Mouse (Mus musculus) small intestine, adult 2 months (tissue): ENCODE results near the gene Uap1. TPM values are rescaled to one million over a fixed set of nuclear protein-coding genes. Genes with fewer than 3 reads are reported as not detected.

Experiments
- H3K27ac ChIP-seq: fragments of 200-500 bp; 2 replicates; pipeline ENCODE4 v1.5.1; 2012; ENCODE audit warnings: low read depth, low read length, control low read depth, inconsistent platforms; ENCODE audit not compliant: insufficient read depth
- H3K27me3 ChIP-seq: fragments of 200-500 bp; 2 replicates; pipeline ENCODE4 v1.6.1; 2012; ENCODE audit warnings: mild to moderate bottlenecking, moderate library complexity, low read length, inconsistent platforms; ENCODE audit not compliant: control insufficient read depth, insufficient read depth
- H3K36me3 ChIP-seq: fragments of 200-500 bp; 2 replicates; pipeline ENCODE4 v1.6.1; 2012; ENCODE audit warnings: mild to moderate bottlenecking, low read length, control low read depth, inconsistent platforms; ENCODE audit not compliant: control insufficient read depth, insufficient read depth
- H3K4me1 ChIP-seq: fragments of 200-500 bp; 2 replicates; pipeline ENCODE4 v1.6.1; 2012; ENCODE audit warnings: low read length, inconsistent platforms, mixed read lengths; ENCODE audit not compliant: control insufficient read depth, insufficient read depth, insufficient read length
- H3K4me3 ChIP-seq: fragments of 200-500 bp; 2 replicates; pipeline ENCODE4 v1.5.1; 2012; ENCODE audit warnings: low read depth, mild to moderate bottlenecking, control low read depth, inconsistent platforms, low read length, moderate library complexity
- CTCF ChIP-seq: fragments of 200-500 bp; IDR thresholded peaks from 2 replicates; pipeline ENCODE4 v1.5.1; 2012; ENCODE audit warnings: low read depth, mild to moderate bottlenecking, control low read depth, inconsistent platforms, low read length, moderate library complexity, mixed read lengths; ENCODE audit not compliant: insufficient replicate concordance, insufficient read length; ENCODE audit errors: extremely low read depth
- POLR2A ChIP-seq: fragments of 200-500 bp; IDR thresholded peaks from 2 replicates; pipeline ENCODE4 v1.6.1; 2012; ENCODE audit warnings: low read depth, mild to moderate bottlenecking, control low read depth, inconsistent platforms, low read length, moderate library complexity
- WGBS: fragments of 180-500 bp; shearing (Covaris S2); methylation state at CpG from one replicate; pipeline ENCODE4 v1.1.7; 2018; 5-methylcytosine and 5-hydroxymethylcytosine counted together
- polyA plus RNA-seq: library from polyadenylated mRNA; depleted of rRNA; stranded (reverse); fragments of >200 nt; gene quantifications from 2 replicates; pipeline ENCODE4 v1.2.3, GENCODE M21; 2012

Uap1 gene
- polyA plus RNA-seq, 1 experiment: 15.1 TPM

DNA sequence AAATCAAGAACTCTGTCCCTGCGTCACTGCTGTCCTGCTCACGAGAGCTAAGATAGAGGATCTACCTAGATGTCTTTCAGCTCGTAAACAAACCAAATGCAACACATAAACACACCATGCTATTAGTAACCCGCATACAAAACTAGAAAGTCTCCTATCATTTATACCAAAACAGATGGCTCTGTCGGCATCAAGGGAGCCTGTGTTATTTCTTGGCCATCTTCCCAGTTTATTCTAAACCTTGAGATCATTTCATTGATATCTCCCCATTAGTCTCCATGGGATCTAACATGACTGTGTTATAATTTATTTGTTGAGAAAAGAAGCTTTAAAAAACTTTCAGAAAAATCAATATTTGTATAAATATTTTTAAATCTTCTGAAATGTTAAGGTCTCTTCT is 19.0 kb downstream of the Uap1 start:
- no peak overlapping the region for H3K27ac ChIP-seq
- TF ChIP-seq CTCF (no peak), POLR2A (no peak)
- peaks cover 3% of the 10 kb centered on the region; the same call in 1 of the 2 replicates for H3K4me1 ChIP-seq
- no peaks in the 10 kb centered on the region for H3K27me3 ChIP-seq
- 77% methylated on average over 5 of the region's 5 CpGs for WGBS
- peaks cover 57% of the 10 kb centered on the region for H3K36me3 ChIP-seq
- no peak overlapping the region for H3K4me3 ChIP-seq

DNA sequence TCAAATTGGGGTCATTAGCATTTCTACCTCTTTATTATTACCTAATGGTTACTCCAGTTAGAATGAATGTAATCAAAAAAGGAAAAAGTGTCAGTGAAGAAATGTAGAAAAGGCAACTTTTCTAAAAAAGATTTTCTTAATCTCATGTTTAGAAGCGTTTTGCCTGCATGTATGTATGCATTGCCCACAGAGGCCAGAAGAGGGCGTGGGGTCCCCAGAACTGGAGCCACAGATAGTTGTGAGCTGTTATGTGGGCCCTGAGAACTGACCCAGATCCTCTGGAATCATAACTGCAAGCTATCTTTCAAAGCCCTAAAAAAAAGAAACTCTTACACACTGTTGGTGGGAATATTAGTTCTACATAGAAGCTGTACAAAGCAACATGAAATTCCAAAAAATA is 19.5 kb downstream of the Uap1 start:
- peaks cover 54% of the 10 kb centered on the region for H3K36me3 ChIP-seq
- WGBS: 82% methylated on average over 2 of the region's 2 CpGs
- H3K27me3 ChIP-seq: no peaks in the 10 kb centered on the region
- peak; percentile 48; the same call in 1 of the 2 replicates for TF ChIP-seq CTCF
- no peak for TF ChIP-seq POLR2A
- H3K4me3 ChIP-seq: no peak overlapping the region
- no peak overlapping the region for H3K27ac ChIP-seq
- H3K4me1 ChIP-seq: no peaks in the 10 kb centered on the region; the same call in 1 of the 2 replicates

DNA sequence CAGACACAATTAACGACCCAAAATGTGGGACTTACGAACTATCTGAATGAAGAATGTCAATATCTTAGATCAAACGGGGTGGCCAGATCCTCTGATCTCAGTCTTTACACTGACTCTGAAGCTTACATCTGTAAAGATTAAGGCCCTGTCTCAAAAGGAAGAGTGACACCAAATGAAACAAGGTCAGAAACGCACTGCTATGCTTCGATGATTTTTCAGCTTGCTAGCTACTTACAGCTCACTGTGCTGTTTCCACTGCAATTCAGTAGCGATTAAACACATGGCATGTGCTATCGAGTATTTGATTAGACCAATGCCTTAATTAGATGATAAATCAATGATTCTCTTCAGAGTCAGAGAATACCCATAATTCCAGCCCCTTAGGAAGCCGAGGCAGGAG is 20.8 kb downstream of the Uap1 start:
- Histone ChIP-seq H3K4me3 (no peak overlapping the region), H3K27me3 (no peaks in the 10 kb centered on the region), H3K27ac (no peak overlapping the region), H3K36me3 (peaks cover 60% of the 10 kb centered on the region), H3K4me1 (no peaks in the 10 kb centered on the region)
- WGBS: 90% methylated on average over 8 of the region's 8 CpGs
- TF ChIP-seq POLR2A (no peak), CTCF (no peak)

- no peaks in the 10 kb centered on the region for H3K27me3 ChIP-seq
- H3K4me3 ChIP-seq: no peak overlapping the region
- TF ChIP-seq CTCF (no peak), POLR2A (no peak)
- no peaks in the 10 kb centered on the region; the same call in 1 of the 2 replicates for H3K4me1 ChIP-seq
- H3K27ac ChIP-seq: no peak overlapping the region
- WGBS: 96% methylated on average over 2 of the region's 2 CpGs
- peaks cover 58% of the 10 kb centered on the region for H3K36me3 ChIP-seq
Observed at GRCm38 (mm10) chr1:170152552-170152951, 22.2 kb downstream of the Uap1 start.

- Histone ChIP-seq H3K36me3 (peaks cover 59% of the 10 kb centered on the region), H3K27me3 (no peaks in the 10 kb centered on the region), H3K4me1 (no peaks in the 10 kb centered on the region; the same call in 1 of the 2 replicates), H3K27ac (no peak overlapping the region), H3K4me3 (no peak overlapping the region)
- TF ChIP-seq CTCF (no peak), POLR2A (no peak)
- WGBS: 60% methylated on average over 6 of the region's 6 CpGs
Observed at GRCm38 (mm10) chr1:170150870-170151269, 23.9 kb downstream of the Uap1 start.

- WGBS: 88% methylated on average over 4 of the region's 4 CpGs
Observed at GRCm38 (mm10) chr1:170149756-170150155, 25.0 kb downstream of the Uap1 start.

DNA sequence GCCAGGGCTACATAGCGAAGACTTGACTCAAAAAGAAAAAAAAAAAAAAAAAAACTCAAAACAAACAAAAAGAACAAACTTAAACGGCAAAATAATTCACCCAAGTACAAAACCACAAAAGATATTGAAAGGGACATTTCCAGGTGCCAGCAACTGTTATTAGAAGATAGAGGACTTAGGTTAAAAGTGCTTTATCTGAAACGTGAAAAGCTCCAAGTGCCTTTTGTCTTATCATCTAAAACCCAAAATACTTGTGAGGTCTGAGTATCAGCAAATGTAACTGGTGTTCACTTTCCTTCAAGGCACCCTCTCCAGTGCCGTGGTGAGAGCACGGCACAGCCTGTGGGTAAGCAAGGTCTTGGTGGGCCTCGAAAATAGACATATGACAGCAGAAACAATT is 26.2 kb downstream of the Uap1 start:
- Histone ChIP-seq H3K27ac (no peak overlapping the region), H3K36me3 (peaks cover 62% of the 10 kb centered on the region), H3K4me1 (no peaks in the 10 kb centered on the region; the same call in 1 of the 2 replicates), H3K4me3 (no peak overlapping the region), H3K27me3 (no peaks in the 10 kb centered on the region)
- WGBS: 88% methylated on average over 6 of the region's 6 CpGs
- TF ChIP-seq POLR2A (no peak), CTCF (no peak)

More at GRCm38 (mm10) chr1:170149756-170150155, 25.0 kb downstream of the Uap1 start:
- Histone ChIP-seq H3K27ac (no peak overlapping the region), H3K36me3 (peaks cover 59% of the 10 kb centered on the region), H3K27me3 (no peaks in the 10 kb centered on the region), H3K4me1 (no peaks in the 10 kb centered on the region; the same call in 1 of the 2 replicates), H3K4me3 (no peak overlapping the region)
- no peak for TF ChIP-seq POLR2A
- no peak for TF ChIP-seq CTCF
